Mouse (Mus musculus): ENCODE measurements around the gene Abi3.

The Abi3 gene

DNA sequence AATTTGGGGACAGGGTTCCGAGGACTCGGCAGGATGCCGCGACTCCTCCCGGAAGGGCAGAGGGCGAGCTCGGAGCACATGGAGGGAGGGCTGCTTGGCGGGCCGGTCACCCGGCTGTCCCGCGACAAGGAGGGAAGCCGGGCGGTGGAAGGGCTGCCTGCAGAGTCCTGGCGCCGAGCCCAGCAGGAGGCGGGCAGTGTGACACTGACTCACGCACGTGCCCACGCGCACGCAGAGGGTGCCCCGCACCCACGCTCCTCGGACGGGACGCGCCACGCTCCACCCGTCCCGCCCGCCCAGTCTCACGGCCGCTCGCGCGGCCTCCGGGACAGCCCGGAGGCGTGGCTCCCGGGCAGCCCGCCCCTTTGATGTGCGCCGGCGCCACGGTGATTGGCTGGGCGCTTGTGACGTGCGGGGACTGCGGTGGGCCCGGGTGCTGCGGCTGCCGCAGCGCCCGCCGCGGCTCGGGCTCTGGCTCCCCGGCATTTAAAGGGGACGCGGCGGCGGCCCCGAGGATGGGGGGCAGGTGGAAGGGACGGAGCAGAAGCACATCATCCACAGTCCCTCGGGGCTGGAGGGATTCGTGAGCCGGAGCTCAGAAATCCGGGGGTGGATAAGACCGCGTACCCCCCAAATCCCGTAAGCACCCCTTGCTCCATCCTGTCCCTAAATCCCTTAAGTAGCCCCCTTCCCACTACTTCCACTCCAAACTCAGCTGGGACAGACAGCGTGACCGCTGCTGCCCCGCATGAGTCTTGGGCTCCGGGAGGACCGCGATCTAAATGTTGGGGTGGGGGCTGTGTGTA is 18.0 kb downstream of the Abi3 start, which contains the start of gene Phospho1:
Phospho1 (plus strand) TSS at position 429 of the 806 bp plus-strand sequence.
- peak; percentile 95 for DNase-seq

DNA sequence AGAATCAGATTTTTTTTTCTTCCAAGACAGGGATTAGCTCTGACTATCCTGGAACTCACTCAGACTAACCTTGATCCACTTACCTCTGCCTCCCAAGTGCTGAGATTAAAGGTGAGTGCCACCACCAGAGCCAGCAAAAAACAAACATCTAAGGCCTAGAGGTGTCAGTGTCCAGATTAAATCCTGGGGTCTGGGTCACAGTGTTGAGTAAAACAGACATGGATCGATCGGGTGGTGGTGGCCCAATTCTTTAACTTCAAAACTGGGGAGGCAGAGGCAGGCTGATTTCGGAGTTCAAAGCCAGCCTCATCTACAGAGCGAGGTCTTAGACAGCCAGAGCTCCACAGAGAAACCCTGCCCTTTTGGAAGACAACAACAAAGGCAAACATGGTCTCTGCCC is 19.8 kb downstream of the Abi3 start:
- DNase-seq = no peak

DNA sequence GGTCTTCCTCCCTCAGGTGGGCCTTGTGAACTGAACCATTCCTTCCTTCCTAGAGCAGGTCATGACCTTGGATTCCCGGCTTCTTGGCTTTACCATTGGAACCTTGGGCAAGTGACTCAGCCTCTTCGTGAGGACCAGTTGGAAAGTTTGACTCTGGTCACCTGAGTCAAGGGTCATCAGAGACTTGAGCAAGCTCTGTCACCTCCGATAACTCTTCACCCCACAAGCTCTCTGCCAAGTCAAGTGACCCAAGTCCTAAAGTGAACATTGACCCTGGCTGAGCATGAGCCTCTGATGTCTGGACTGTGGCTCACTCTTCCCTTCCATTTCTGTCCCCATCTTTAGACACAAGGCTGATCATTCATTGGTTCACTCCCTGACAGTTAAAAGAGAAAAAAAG is 20.8 kb downstream of the Abi3 start:
- DNase-seq = no peak

DNA sequence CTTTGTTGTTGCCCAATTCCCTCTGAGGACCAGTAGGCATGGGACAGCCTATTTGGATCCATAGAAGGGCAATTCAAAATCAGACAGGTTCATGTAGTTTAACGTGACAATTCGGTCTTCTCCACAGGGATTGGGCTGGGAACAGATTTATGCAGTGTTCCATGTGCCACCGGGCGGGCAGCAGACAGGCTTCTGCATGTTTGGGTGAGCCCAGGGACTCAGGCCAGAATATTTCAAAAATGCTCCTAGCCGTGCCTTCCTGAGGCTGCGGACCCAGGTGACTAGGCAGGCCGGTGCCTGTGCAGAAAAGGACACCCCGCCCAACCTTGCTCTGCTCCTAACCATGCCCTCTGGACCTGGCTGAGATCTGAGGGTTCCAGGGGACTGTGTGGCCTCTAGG is 23.1 kb downstream of the Abi3 start:
- no peak for DNase-seq

DNA sequence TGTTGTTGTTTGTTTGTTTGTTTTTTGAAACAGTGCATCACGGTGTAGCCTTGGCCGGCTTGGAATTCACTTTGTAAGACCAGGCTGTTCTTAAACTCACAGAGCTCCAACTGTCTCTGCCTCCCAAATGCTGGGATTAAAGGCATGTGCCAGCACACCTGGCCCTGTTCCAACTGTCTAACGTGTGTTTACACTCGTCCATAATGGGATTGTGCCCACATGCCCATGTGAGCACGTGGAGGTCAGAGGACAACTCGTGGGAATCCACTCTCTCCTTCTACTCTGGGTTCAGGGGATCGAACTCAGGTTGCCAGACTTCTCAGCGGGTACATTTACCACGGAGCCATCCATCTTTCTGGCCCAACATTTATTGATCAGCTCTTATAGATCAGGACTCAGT is 26.9 kb downstream of the Abi3 start:
- no peak for DNase-seq

DNA sequence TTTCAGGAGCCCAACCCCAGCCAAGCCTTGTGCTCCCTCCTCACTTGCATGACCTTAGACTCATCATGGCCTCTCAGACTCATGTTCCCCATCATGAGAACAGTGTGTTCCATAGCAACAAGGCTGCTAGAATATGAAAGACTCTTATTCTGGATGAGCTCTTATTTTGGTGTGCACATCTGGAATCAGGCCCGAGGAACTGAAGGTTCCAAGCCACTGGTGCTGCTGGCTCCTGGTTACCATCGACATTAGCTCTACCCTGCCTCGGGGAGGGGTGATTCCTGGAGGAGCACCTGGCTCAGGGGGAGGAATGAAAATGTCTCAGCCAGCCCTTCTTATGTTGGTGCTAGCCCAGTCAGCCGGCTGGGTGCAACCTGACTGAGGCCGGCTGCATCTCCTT is 27.4 kb downstream of the Abi3 start:
- DNase-seq = no peak

DNA sequence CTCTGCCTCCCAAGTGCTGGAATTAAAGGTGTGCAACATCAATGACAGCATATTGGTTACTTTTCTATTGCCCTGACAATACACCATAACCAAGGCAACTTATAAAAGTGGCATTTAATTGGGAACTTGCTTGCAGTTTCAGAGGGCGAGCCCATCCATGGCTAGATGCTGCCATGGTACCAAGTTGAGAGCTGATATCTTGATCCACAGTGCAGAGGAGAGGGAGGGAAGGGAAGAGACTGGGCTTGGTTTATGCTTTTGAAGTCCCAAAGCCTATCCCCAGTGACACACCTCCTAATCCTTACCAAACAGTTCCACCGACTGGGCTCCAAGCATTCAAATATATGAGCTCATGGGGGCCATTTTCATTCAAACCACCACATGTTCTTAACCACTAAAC is 28.2 kb downstream of the Abi3 start:
- DNase-seq = no peak

DNA sequence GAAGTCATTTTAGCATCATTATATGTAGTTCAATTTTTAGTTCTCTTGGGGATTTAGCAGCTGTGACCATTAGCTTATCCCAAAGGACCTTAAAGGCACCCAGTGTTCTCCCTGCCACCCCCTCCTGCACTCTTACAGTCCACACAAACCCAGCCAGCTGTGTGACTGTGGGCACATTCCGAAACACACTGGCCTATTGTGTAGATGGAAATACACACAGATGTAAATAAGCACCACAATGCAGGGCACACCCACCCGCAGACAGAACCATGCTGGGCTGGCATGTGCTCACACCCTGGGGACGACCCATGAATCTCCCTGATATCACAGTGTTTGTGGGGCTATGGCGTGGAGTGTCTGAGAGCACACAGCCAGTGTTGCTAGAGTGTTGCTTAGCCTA is 30.1 kb downstream of the Abi3 start:
- DNase-seq = no peak

DNA sequence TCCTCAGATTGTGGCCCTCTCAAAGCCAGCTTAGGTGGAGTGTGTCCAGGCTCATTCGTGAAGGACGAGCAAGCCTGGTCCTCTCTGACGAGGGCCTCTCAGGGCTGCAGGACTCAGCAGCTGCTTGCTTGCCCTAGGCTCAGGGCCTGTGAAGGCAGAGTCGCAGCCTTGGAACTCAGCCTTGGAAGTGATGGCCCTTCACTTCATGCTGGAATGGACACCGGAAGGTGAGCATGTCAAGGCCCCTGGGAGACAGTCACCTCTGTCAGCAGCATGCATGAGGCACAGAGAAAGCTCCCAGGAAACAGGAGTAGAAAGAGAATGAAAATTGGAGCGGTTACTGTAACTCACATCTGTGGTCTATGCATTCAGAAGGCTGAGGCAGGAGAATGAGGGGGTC is 30.5 kb downstream of the Abi3 start:
- no peak for DNase-seq

DNA sequence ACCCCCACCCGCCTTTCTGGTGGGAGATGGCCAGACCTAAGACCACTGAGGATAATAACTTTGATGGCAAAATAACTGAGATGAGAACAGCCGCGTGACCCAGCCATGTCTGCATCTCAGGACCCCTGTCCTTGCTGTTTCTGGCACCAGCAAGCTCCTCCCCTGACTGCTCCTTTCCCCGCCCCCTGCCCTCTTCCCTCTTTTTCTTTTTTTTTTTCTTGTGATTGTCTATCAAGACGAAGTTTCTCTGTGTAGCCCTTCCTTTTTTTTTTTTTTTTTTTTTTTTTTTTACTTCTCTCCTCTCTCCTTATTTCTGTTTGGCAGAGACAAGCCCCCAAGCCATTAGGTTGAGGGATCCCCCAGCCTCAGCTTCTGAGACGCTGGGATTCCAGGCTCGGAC is 31.4 kb downstream of the Abi3 start:
- DNase-seq = no peak

DNA sequence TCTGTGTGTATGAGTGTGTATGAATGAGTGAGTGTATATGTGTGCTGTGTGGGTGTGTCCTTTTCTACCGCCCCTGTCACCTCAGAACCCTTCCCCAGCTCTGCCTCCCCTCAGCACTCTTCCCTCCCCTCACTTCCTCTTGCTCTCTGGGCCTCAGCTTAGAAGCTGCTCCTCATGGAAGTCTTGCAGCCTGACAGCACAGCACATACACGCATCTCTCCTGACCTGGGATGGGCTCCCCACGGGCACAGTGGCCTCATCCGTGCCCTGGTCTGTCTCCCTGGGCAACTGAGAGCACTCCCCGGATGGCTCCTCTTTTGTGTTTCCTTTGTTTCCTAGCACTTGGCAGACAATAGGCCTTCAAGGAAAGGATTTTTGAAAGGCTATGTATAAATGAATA is 32.7 kb downstream of the Abi3 start:
- DNase-seq = no peak

DNA sequence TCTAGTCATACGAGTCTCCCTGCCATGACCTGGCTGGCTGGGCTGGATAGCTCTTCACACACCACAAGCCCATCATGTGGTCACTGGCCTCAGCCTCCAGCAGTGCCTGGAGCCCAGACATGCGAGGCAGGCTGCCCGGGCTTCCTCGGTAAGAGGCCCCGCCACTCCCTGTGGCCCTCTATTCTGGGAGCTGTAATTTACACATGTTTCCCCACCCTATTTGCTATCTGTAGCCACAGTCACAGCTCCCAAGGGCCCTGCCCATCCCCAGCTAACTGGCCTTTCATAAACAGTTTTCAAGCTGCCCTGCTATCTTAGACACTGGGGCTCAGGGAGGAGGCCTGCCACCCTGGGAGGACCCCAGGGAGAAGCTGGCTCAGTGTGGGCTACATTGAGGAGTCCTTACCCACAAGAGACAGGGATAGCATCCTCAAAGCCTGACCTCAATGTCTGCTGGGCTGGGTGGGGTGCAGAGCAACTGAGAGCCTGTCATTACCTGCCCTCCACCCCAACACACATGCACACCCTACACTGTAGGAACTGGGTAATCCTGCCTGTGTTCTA is 33.7 kb downstream of the Abi3 start:
- DNase-seq = no peak

DNA sequence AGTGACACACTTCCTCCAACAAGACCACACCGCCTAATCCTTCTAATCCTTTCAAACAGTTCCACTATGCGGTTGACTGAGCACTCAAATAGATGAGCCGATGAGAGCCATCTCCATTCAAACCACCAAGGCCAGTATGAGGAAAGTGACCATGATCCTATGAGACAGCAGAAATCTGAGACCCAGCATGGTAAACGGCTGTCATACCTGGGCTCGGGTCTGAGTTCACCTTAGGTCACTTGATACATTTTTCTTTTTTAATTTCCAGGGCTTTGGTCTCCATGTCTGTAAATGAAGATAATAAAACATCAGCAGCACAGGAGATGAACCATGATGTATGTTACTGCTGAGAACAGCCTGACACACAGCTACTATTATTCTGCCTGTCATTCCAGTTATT is 34.4 kb downstream of the Abi3 start:
- no peak for DNase-seq

DNA sequence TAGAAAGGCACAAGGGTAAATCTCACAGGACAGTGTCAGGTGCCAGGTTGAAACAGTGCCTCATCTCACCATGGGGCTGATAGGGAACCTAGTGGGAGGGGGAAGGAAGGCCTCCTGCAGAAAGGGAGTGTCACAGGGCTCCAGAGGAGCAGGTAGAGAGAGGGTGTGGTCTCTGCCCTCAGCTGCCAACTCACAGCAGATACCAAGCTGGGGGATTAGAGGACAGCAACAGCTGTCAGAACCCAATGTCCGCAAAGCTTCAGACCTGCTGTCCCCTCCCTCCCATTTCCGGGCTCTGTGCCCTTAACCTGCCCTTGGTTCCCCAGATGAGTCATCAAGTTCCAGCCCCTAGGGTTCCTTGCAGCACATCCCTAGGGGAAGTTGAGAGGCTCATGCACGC is 36.7 kb downstream of the Abi3 start:
- DNase-seq = no peak

DNA sequence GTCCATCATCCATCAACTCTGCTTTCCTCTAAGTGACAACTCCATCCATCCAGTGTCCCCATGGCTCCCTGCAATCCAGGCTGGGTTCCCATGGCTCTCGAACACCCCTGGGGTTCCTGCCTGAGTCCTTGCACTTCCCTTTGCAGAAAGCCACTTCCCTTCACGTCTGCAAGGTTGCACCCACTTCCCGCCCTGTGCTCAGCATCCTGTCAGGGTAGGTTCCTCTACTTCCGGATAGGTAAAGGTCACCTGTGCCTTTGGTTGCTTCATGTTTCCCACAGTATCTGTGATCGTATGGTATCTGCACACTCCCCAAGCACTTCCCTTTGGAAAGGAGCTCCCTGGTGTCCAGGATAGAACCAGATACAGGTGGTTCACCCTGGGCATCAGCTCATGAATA is 37.3 kb downstream of the Abi3 start:
- DNase-seq = no peak

DNA sequence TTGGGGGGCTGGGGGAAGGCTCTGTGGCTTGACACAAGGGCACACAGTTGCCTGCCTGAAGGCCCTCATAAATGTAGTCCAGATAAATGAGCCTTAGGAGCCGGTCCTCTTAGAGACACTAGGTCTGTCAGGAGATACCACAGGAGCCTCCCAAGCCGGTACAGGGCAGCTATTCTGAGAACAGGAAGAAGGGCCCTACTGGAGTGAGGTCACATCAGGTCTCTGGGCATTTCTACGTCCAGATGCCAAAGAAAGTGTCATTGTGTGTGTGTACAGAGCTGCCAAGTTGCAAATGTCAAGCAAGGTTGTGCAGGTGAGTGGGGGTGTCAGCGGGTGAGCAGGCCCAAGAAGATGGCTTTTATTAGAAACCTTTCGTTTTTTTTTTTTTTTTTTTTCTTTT is 46.7 kb downstream of the Abi3 start:
- no peak for DNase-seq

DNA sequence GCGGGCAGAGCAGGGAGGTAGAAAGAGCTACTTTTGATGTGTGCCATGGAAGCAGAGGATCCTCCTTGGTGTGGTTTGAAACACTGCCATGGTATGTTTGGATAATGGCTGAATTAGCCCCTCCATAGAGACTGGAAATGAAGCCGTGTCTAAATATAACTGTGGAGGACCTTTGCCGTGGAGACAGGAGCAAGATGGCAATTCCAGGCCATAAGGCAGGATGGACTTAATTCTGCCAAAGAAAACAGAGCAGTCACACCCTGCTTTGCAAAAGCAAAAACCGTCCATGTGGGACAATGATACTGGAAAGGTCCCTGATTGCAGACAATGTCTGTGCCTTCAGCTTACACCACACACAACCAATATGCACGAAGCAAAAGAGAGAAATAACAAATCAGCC is 48.1 kb downstream of the Abi3 start:
- DNase-seq = no peak

DNA sequence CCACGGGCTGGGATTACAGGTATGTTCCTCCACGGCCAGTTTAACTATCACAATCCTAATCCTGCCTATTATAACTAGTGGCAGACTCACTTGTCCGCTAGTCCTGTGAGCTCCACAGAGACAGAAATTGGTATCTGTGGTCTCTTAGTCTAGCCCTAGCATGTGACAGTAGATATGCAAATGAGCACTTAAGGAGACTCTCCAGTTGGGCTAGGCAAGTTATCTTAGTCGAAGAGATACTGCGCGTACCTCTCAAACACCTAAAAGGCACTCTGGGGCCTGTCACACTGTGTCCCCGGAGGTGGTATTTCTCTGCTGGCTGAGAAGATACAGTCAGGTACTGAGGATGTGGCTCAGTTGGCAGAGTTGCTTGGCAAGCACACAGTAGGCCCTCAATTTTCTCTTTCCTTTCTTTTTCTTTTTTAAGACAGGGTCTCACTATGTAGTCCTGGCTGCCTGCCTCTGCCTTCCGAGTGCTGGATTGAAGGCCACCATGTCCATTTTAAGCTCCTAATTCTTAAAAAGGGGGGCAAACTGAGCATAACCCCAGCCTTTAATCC is 49.2 kb downstream of the Abi3 start:
- DNase-seq = no peak

DNA sequence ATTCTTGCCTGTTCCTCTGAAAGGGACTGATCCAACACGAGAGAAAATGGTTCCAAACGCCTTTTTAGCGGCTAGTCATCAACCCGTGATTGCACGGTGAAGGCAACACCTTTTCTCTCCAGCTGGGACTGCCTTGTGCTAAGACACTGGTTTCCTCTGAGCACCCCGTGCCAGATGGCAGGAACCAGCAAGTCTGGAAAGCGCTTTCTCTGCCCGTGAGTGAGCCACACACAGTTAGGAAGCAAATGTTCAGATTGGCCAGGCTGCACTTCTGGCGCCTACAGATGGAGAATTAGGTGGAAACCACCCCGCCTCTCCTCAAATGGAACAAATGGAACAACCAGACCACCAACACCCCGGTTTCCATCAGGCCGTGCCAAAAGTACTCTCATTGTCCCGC is 50.5 kb downstream of the Abi3 start:
- DNase-seq = peak; percentile 37

DNA sequence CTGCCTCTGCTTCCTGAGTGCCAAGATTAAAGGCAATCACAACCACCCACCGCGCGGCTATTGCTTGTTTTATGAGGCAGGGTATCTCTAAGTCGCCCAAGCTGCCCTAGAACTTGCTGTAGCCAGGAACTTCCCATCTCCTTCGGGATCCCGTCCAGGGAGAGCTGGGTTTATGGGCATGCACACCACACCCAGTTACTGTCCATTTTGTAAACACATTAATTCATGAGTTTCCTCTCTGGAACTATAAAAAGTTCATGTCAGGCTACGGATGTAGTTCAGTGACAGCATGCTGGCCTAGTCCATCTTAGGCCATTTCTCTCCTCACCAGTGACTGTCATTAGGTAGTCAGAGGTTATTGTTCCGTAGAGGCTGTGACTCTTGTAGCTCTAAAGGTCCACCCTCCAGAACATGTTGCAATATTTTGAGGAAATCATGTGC is 52.8 kb downstream of the Abi3 start:
- no peak for DNase-seq

DNA sequence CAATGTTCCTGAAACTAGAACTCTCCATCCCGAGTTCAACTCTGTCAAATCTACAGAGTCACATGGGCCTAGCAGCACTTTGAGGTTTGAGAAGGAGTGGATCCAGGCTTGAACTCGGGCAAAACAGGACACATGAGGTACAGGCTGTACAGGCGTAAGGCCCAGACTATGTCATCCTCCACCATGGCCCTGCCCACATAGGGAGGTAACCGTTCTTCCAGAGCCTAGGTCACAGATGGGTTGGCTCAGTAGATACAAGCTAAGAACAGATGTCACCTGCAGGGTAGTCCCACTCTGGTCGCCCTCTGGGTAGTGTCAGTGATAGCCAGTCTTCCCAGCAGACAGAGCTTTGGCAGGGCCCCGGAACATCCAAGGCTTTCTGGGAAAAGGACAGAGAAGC is 55.8 kb downstream of the Abi3 start:
- no peak for DNase-seq

DNA sequence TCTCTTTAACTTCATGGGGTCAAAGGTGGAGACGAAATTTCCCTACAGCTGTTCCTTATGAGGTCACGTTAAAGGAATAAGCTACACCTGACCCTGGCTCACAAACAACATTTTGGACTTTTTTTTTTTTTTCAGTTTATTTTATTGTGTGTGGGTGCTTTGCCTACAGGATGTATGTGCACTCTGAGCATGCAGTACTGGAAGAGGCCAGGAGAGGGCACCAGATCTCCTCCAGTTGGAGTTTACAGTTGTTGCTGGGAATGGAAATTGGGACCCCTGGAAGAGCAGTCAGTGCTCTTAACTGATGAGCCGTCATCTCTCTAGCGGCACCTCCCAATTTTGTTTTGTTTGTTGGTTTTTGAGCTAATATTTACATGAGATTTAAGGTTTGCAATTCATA is 56.6 kb downstream of the Abi3 start:
- no peak for DNase-seq

DNA sequence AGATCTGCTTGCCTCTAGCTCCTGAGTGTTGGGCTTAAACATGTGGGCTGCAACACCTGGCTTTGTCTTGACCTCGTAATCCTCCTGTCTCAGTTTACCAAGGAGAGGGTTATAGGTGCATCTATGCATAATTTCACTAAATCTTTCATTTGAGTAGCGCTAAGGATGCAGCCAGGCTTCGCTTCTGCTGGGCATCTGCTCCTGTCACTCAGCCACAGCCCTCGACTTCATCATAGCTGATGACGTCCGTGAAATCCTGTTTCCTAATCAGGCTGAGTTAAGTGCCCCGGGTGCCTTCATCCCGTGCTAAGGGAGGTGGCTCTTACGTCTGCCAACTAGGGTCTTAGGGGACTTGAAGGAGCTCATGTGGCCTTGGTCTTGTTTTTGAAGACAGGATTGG is 58.3 kb downstream of the Abi3 start:
- no peak for DNase-seq

DNA sequence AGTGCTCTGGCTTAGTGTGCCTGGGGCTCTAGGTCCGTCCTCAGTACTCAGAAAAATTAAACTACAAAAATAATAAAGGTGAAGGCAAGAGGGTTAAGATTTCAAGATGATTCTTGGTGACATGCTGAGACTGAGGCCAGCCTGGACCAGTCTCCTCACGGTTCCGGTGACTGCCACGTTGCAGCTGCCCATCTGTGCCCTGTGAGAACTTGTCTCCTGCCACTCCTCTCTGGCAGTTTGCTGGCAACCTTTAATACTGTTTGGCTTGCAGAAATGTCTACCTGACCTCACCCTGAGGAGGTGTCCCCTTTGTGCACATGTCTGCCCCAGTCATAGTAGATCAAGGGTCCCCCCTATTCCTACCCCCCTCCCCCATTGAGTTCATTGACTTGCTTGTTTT is 58.8 kb downstream of the Abi3 start:
- no peak for DNase-seq

DNA sequence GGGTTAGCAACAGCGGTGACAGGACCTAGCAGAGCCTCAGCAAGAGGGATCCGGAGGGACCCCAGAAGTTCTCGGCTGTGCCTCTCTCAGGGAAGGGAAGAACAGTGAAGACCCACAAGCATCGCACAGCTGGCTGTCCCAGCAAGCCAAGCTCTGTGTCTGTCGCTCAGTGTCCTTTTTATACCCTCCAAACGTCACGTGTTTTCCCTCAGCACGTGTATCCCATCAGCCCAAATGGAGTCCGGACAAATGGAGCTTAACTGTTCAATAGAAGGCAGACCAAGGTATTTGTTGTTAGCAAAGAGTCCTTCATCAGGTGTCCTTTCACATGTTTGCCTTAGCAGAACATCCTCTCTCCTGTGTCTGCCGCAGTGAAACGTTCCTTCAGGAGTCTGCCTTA is 60.7 kb downstream of the Abi3 start:
- no peak for DNase-seq
